Mouse (Mus musculus) heart, embryonic 13.5 days (tissue): ENCODE data around the gene Trim28. TPM values are rescaled to one million over a fixed set of nuclear protein-coding genes. Genes with fewer than 3 reads are reported as not detected.
A peak's percentile ranks its signal among the peaks of the same experiment; 100 is the strongest.

ENCODE experiments used
- ATAC-seq: fragments of 200-750 bp; cut with Nextera tagmentation; 2 replicates; pipeline ENCODE4 v1.8.0; 2017; ENCODE audit warnings: moderate TSS enrichment; ENCODE audit not compliant: insufficient number of reproducible peaks, low FRiP score, low TSS enrichment; ENCODE audit errors: extremely low read depth
- H3K27ac ChIP-seq: fragments of 300-500 bp; sonication (generic); replicated peaks from 2 replicates; pipeline ENCODE4 v1.5.1; 2015; ENCODE audit warnings: moderate library complexity, mild to moderate bottlenecking, inconsistent platforms
- H3K27me3 ChIP-seq: fragments of 300-500 bp; sonication (generic); replicated peaks from 2 replicates; pipeline ENCODE4 v1.6.1; 2015; ENCODE audit warnings: mild to moderate bottlenecking, inconsistent platforms
- H3K36me3 ChIP-seq: fragments of 300-500 bp; sonication (generic); 2 replicates; pipeline ENCODE4 v1.6.1; 2015; ENCODE audit warnings: mild to moderate bottlenecking, inconsistent platforms
- H3K4me1 ChIP-seq: fragments of 300-500 bp; sonication (generic); 2 replicates; pipeline ENCODE4 v1.6.1; 2015; ENCODE audit warnings: inconsistent platforms
- H3K4me2 ChIP-seq: fragments of 300-500 bp; sonication (generic); 2 replicates; pipeline ENCODE4 v1.6.1; 2015; ENCODE audit warnings: inconsistent platforms, mild to moderate bottlenecking, moderate library complexity
- H3K4me3 ChIP-seq: fragments of 300-500 bp; sonication (generic); 2 replicates; pipeline ENCODE4 v1.5.1; 2015; ENCODE audit warnings: moderate library complexity, mild to moderate bottlenecking, inconsistent platforms
- H3K9ac ChIP-seq: fragments of 300-500 bp; sonication (generic); 2 replicates; pipeline ENCODE4 v1.6.1; 2015; ENCODE audit warnings: inconsistent platforms, mild to moderate bottlenecking, moderate library complexity
- H3K9me3 ChIP-seq: fragments of 300-500 bp; sonication (generic); 2 replicates; pipeline ENCODE4 v1.6.1; 2016; ENCODE audit warnings: inconsistent platforms
- WGBS: fragments of 180-500 bp; shearing (Covaris S2); methylation state at CpG from one replicate; pipeline ENCODE4 v1.1.7; 2015; ENCODE audit warnings: mixed read lengths; 5-methylcytosine and 5-hydroxymethylcytosine counted together
- polyA plus RNA-seq: library from polyadenylated mRNA; unstranded; fragments of >200 nt; fragmentation: Nextera tagmentation; extraction: Ambion mirVana; gene quantifications from 2 replicates; pipeline ENCODE4 v1.2.1, GENCODE M21; 2015

The Trim28 gene
- polyA plus RNA-seq: 155 and 165 TPM in 2 replicates

DNA sequence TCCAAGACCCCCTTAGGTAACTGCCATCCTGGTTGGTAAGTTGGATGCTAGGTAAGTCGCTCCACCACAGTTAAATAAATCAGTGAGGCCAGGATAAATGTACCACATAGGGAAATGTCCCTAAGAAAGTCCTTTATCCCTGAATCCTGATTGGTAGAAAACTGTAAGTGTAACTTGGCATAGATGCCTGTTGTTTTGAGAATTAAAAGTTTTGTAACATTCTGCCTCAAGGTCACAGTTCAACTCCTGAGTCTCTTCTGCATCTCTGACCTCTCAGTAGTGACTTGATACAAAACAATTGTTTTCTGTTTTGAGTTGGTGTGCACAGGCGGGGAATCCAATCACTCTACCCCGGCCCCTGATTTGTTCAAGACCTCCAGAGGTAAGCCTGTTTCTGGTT, at the start of gene Trim28:
Gene Trim28, plus strand, starts transcription at position 264 of the 400 bp plus-strand sequence.
- H3K36me3 ChIP-seq: peaks cover 6% of the 10 kb centered on the region
- no peak within 1 kb of the TSS for H3K27ac ChIP-seq
- no peaks in the 10 kb centered on the region for H3K27me3 ChIP-seq
- H3K4me2 ChIP-seq: no peak within 1 kb of the TSS
- H3K9me3 ChIP-seq: no peaks in the 10 kb centered on the region
- no peak for ATAC-seq
- no peak within 1 kb of the TSS for H3K9ac ChIP-seq
- H3K4me3 ChIP-seq: no peak within 1 kb of the TSS
- 66% methylated on average over 3 of the region's 3 CpGs for WGBS
- H3K4me1 ChIP-seq: no peaks in the 10 kb centered on the region

GRCm38 (mm10) chr7:12949872-12950229, 49.1 kb upstream of the Trim28 start:
- peak overlapping the region; percentile 79 for H3K9ac ChIP-seq
- peaks cover 16% of the 10 kb centered on the region for H3K4me1 ChIP-seq
- H3K27me3 ChIP-seq: no peaks in the 10 kb centered on the region
- ATAC-seq: peak; percentile 29; the same call in 1 of the 2 replicates
- no peaks in the 10 kb centered on the region for H3K9me3 ChIP-seq
- peak overlapping the region; percentile 89 for H3K4me2 ChIP-seq
- H3K36me3 ChIP-seq: no peaks in the 10 kb centered on the region
- H3K27ac ChIP-seq: peak overlapping the region; percentile 79
- H3K4me3 ChIP-seq: peak overlapping the region; percentile 59
- WGBS: 5% methylated on average over 16 of the region's 16 CpGs

DNA sequence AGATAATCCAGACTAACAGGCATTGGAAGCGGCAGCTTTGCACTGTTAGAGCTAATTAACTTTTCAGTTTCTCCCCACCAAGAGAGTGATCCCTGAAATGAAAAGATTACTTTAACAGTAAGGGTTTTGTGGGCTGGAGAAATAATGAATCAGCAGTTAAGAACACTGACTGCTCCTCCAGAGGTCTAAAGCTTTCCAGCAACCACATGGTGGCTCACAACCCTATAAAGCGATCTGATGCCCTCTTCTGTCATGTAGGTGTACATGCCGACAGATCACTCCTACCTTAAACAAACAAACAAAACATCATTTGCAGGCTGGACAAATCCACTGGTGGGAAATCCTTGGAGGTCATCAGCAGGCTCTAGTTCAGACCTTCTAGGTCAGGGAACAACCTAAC, 44.0 kb upstream of the Trim28 start:
- H3K27me3 ChIP-seq: no peaks in the 10 kb centered on the region
- peaks cover 9% of the 10 kb centered on the region for H3K4me1 ChIP-seq
- H3K36me3 ChIP-seq: no peaks in the 10 kb centered on the region
- H3K4me3 ChIP-seq: no peak overlapping the region
- 43% methylated on average over 3 of the region's 3 CpGs for WGBS
- H3K4me2 ChIP-seq: no peak overlapping the region
- no peak overlapping the region for H3K9ac ChIP-seq
- ATAC-seq: no peak
- no peaks in the 10 kb centered on the region for H3K9me3 ChIP-seq
- H3K27ac ChIP-seq: no peak overlapping the region

GRCm38 (mm10) chr7:12957511-12957910, 41.4 kb upstream of the Trim28 start:
- no peaks in the 10 kb centered on the region for H3K9me3 ChIP-seq
- no peak overlapping the region for H3K4me2 ChIP-seq
- no peak overlapping the region for H3K4me3 ChIP-seq
- H3K4me1 ChIP-seq: peaks cover 4% of the 10 kb centered on the region; the same call in 1 of the 2 replicates
- no peak for ATAC-seq
- H3K27ac ChIP-seq: no peak overlapping the region
- 67% methylated on average over 5 of the region's 5 CpGs for WGBS
- no peaks in the 10 kb centered on the region for H3K36me3 ChIP-seq
- no peaks in the 10 kb centered on the region for H3K27me3 ChIP-seq
- H3K9ac ChIP-seq: no peak overlapping the region

- WGBS: 72% methylated on average over 4 of the region's 4 CpGs
- Histone ChIP-seq H3K27ac (no peak overlapping the region), H3K9ac (no peak overlapping the region), H3K4me2 (no peak overlapping the region), H3K4me1 (peaks cover 4% of the 10 kb centered on the region; the same call in 1 of the 2 replicates), H3K4me3 (no peak overlapping the region), H3K27me3 (no peaks in the 10 kb centered on the region), H3K36me3 (no peaks in the 10 kb centered on the region), H3K9me3 (no peaks in the 10 kb centered on the region)
- ATAC-seq: no peak
Measured at GRCm38 (mm10) chr7:12958948-12959347, 40.0 kb upstream of the Trim28 start.

GRCm38 (mm10) chr7:12959718-12960117, 39.2 kb upstream of the Trim28 start:
- H3K9me3 ChIP-seq: no peaks in the 10 kb centered on the region
- H3K4me1 ChIP-seq: peaks cover 4% of the 10 kb centered on the region; the same call in 1 of the 2 replicates
- WGBS: 25% methylated on average over 4 of the region's 4 CpGs
- no peak for ATAC-seq
- no peak overlapping the region for H3K9ac ChIP-seq
- no peaks in the 10 kb centered on the region for H3K36me3 ChIP-seq
- no peak overlapping the region for H3K4me2 ChIP-seq
- no peak overlapping the region for H3K4me3 ChIP-seq
- no peak overlapping the region for H3K27ac ChIP-seq
- H3K27me3 ChIP-seq: no peaks in the 10 kb centered on the region

DNA sequence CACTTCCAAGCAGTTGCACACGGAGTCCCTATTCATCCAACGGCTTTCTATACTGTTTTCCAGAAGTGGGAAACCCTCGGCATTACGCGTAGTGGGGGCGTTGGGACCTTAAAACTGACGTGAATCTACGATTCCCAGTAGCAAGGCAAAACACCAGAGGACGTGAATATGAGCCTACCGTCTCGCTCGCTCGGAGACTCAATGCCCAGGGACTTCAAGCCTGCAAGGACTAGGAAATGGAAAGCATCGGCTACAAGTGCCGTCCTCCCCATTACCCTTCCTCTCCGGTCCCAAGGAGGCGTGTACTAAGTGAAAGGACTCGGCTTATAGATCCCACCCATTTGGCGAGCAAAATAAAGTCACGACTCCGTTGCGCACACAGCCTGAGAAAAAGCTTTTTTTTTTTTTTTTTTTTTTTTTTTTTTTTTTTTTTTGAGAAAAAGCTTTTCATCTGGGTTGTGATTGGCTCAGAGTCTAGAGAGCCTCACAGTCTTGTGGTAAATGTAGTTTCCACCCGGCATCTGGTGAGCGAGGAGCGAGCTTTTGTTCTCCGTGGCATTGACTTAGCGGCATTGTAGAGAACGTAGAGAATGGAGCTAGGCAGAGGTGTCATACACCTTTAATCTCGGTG, 37.3 kb upstream of the Trim28 start:
- Histone ChIP-seq H3K4me3 (peak overlapping the region; percentile 67), H3K4me2 (peak overlapping the region; percentile 79), H3K27ac (peak overlapping the region; percentile 87), H3K36me3 (no peaks in the 10 kb centered on the region), H3K4me1 (peaks cover 13% of the 10 kb centered on the region), H3K27me3 (no peaks in the 10 kb centered on the region), H3K9me3 (no peaks in the 10 kb centered on the region), H3K9ac (peak overlapping the region; percentile 86)
- WGBS: 1% methylated on average over 29 of the region's 29 CpGs
- no peak for ATAC-seq

GRCm38 (mm10) chr7:12965678-12966091, 33.2 kb upstream of the Trim28 start, which contains the start of gene Zfp324:
TSS of gene Zfp324 (plus strand) at chr7:12965838.
- WGBS: under 1% methylated on average over 23 of the region's 23 CpGs
- Histone ChIP-seq H3K9ac (peak within 1 kb of the TSS; percentile 98), H3K27me3 (no peaks in the 10 kb centered on the region), H3K4me3 (peak within 1 kb of the TSS; percentile 94), H3K27ac (peak within 1 kb of the TSS; percentile 91), H3K9me3 (no peaks in the 10 kb centered on the region), H3K4me1 (peaks cover 23% of the 10 kb centered on the region), H3K36me3 (peaks cover 23% of the 10 kb centered on the region), H3K4me2 (peak within 1 kb of the TSS; percentile 94)
- ATAC-seq: peak; percentile 80

DNA sequence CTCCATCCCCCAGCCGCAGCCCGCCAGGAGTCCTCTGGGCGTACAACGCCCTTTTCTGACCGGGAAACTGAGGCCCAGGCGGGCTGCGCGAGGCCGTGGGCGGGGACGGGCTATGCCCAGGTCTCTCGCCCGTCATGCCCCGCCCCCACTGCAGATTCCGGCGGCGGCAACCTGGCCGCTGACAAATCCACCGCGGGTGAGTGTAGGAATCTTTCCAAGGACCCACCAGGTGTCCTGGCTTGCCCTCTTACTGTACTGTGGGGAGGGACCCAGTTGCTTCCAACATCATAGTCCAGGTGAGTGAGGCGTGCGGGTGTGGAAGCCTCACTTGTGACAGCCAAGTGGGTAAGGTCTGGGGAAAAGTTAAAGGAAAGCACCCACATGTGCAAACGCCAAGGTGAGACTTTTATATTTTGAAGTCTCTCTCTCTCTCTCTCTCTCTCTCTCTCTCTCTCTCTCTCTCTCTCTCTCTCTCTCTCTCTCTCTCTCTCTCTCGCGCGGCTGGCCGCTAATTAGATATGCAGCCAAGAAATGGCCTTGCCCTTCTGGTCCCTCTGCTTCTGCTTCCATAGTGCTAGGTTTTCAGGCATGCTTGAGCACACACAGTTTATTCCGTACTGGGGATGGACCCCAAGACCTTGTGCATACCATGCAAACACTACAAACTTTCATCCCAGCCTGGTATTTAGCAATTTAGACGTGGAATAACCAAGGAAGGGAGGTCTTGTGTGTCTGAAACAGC, 32.6 kb upstream of the Trim28 start:
- H3K4me2 ChIP-seq: peak overlapping the region; percentile 94

GRCm38 (mm10) chr7:12970906-12971305, 28.0 kb upstream of the Trim28 start:
- no peaks in the 10 kb centered on the region for H3K9me3 ChIP-seq
- ATAC-seq: no peak
- no peak overlapping the region for H3K4me2 ChIP-seq
- no peaks in the 10 kb centered on the region for H3K27me3 ChIP-seq
- H3K4me1 ChIP-seq: peaks cover 12% of the 10 kb centered on the region
- no peak overlapping the region for H3K4me3 ChIP-seq
- no peak overlapping the region for H3K9ac ChIP-seq
- peaks cover 50% of the 10 kb centered on the region for H3K36me3 ChIP-seq
- WGBS: 90% methylated on average over 25 of the region's 25 CpGs
- H3K27ac ChIP-seq: no peak overlapping the region

More for the DNA sequence above, 32.6 kb upstream of the Trim28 start:
- peak overlapping the region; percentile 91 for H3K27ac ChIP-seq
- H3K9ac ChIP-seq: peak overlapping the region; percentile 98
- peaks cover 29% of the 10 kb centered on the region for H3K36me3 ChIP-seq
- no peaks in the 10 kb centered on the region for H3K9me3 ChIP-seq
- H3K27me3 ChIP-seq: no peaks in the 10 kb centered on the region
- ATAC-seq: peak; percentile 70
- peak overlapping the region; percentile 94 for H3K4me3 ChIP-seq
- WGBS: under 1% methylated on average over 29 of the region's 29 CpGs
- peaks cover 19% of the 10 kb centered on the region for H3K4me1 ChIP-seq

GRCm38 (mm10) chr7:12977682-12978389, 21.1 kb upstream of the Trim28 start, which contains the start of gene Zfp446:
TSS of gene Zfp446 (plus strand) at chr7:12977848.
- Histone ChIP-seq H3K4me3 (peak within 1 kb of the TSS; percentile 74), H3K27me3 (no peaks in the 10 kb centered on the region), H3K4me2 (peak within 1 kb of the TSS; percentile 78), H3K4me1 (peaks cover 20% of the 10 kb centered on the region), H3K9me3 (no peaks in the 10 kb centered on the region), H3K9ac (peak within 1 kb of the TSS; percentile 82), H3K36me3 (peaks cover 20% of the 10 kb centered on the region; the same call in 1 of the 2 replicates), H3K27ac (peak within 1 kb of the TSS; percentile 95)
- ATAC-seq: peak; percentile 99
- WGBS: under 1% methylated on average over 49 of the region's 49 CpGs
